Mouse (Mus musculus) forebrain, embryonic 12.5 days (tissue): Measurements from ENCODE around the gene Cnih1. TPM values are rescaled to one million over a fixed set of nuclear protein-coding genes. Genes with fewer than 3 reads are reported as not detected.
A peak's percentile ranks its signal among the peaks of the same experiment; 100 is the strongest.

ENCODE experiments used
- ATAC-seq: fragments of 200-750 bp; cut with Nextera tagmentation; 2 replicates; pipeline ENCODE4 v1.8.0; 2017; ENCODE audit warnings: moderate TSS enrichment; ENCODE audit not compliant: low FRiP score
- H3K27ac ChIP-seq: fragments of 300-500 bp; sonication (generic); 2 replicates; pipeline ENCODE4 v1.5.1; 2016; ENCODE audit warnings: mild to moderate bottlenecking
- H3K27me3 ChIP-seq: fragments of 300-500 bp; sonication (generic); 2 replicates; pipeline ENCODE4 v1.6.1; 2016; ENCODE audit warnings: mild to moderate bottlenecking
- H3K36me3 ChIP-seq: fragments of 300-500 bp; sonication (generic); replicated peaks from 2 replicates; pipeline ENCODE4 v1.6.1; 2016; ENCODE audit warnings: mild to moderate bottlenecking
- H3K4me1 ChIP-seq: fragments of 300-500 bp; sonication (generic); 2 replicates; pipeline ENCODE4 v1.6.1; 2016
- H3K4me2 ChIP-seq: fragments of 300-500 bp; sonication (generic); 2 replicates; pipeline ENCODE4 v1.6.1; 2016; ENCODE audit warnings: mild to moderate bottlenecking, moderate library complexity
- H3K4me3 ChIP-seq: fragments of 300-500 bp; sonication (generic); replicated peaks from 2 replicates; pipeline ENCODE4 v1.5.1; 2016; ENCODE audit warnings: mild to moderate bottlenecking
- H3K9ac ChIP-seq: fragments of 300-500 bp; sonication (generic); 2 replicates; pipeline ENCODE4 v1.6.1; 2016; ENCODE audit warnings: mild to moderate bottlenecking
- H3K9me3 ChIP-seq: fragments of 300-500 bp; sonication (generic); 2 replicates; pipeline ENCODE4 v1.6.1; 2016
- WGBS: fragments of 180-500 bp; shearing (Covaris S2); methylation state at CpG from one replicate; pipeline ENCODE4 v1.1.7; 2016; 5-methylcytosine and 5-hydroxymethylcytosine counted together
- polyA plus RNA-seq: library from polyadenylated mRNA; unstranded; fragments of >200 nt; fragmentation: Nextera tagmentation; extraction: Ambion mirVana; gene quantifications from 2 replicates; pipeline ENCODE4 v1.2.1, GENCODE M21; 2016

Cnih1 gene
- polyA plus RNA-seq, 1 experiment from 2014 or later = 181 TPM

DNA sequence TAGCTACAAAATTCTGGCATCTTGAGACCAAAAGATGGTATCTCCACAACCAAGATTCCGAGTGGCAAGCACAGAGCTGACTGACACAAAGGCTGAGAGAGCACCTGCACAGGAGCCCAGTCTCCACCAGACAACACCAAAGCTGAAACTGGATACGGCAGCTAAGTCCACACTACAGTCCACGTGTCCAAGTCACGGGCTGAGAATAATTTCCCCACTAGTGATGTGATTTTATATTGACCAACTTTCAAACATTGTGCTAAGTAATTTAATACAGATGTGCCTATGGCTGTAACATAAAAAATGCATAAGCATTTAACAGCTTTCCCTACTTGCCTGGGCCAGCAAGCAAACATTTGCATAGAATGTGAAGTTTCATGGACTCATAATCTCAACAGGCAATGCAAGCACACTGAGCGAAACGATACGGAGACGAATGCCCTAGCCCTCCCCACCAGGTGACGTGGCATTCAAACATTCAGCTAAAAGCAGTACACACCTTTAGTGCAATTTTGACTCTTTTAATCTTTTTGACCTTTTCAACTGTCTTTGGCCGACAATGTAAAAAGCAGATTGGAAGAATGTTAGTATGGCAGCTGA is 4.8 kb downstream of the Cnih1 start:
- Histone ChIP-seq H3K4me2 (no peak overlapping the region), H3K36me3 (peaks cover 59% of the 10 kb centered on the region), H3K4me1 (peaks cover 16% of the 10 kb centered on the region), H3K27ac (no peak overlapping the region), H3K27me3 (no peaks in the 10 kb centered on the region), H3K9ac (no peak overlapping the region), H3K4me3 (no peak overlapping the region), H3K9me3 (peaks cover 10% of the 10 kb centered on the region)
- WGBS = 93% methylated on average over 10 of the region's 10 CpGs
- no peak for ATAC-seq

DNA sequence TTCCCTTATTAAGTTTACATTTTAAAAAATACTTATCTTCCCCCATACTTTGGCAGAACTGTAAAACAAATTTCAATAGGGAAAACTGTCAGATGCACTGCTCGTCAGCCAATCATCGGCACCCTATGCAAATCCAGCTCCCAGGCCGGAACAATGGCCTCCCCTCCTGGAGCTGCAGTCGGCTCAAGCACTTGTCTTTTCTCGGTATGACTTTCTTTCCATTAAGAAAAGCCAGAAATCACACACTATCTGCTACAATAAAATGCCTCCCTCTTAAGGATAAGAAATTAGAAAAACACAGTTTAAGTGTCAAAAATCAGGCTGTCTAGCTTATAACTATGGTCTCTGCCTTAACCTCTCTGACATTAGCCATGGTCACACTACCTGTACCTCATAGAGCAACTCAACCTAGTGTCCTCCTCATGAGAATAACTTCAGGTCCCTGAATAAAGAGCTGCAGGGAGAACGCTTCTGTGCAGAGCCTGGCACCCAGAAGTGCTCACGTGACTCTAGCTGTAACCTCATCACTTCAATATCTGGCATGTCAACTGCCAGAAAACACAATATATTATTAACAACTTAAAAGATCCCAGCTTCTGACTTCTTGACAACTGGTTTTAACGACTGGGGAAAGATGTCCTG is 5.9 kb downstream of the Cnih1 start:
- WGBS = 87% methylated on average over 8 of the region's 8 CpGs
- Histone ChIP-seq H3K4me1 (peaks cover 15% of the 10 kb centered on the region), H3K9me3 (peaks cover 10% of the 10 kb centered on the region), H3K4me2 (no peak overlapping the region), H3K27ac (no peak overlapping the region), H3K9ac (no peak overlapping the region), H3K4me3 (no peak overlapping the region), H3K27me3 (no peaks in the 10 kb centered on the region), H3K36me3 (peaks cover 69% of the 10 kb centered on the region)
- ATAC-seq = no peak

DNA sequence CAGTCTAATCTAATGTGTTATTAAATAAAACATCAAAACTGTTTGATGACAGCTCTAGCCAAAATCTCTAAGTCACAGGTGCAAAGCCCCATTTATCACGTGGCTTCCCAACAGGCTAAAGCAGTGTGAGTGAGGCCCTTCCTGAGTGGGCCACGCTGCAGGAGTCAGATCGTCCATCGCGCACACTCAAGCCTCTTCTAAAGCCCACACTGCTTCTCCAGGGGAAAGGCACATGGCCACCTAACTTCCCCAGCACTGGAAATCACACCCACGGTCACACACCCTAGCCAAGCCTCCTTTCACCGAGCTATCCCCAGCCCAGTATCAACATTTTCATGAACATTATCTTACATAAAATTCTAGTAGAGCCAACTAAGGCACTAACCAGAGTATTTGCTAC is 7.1 kb downstream of the Cnih1 start:
- H3K9ac ChIP-seq = no peak overlapping the region
- H3K4me1 ChIP-seq = peaks cover 5% of the 10 kb centered on the region
- H3K36me3 ChIP-seq = peaks cover 79% of the 10 kb centered on the region
- no peak overlapping the region for H3K27ac ChIP-seq
- no peak overlapping the region for H3K4me2 ChIP-seq
- no peak overlapping the region for H3K4me3 ChIP-seq
- 97% methylated on average over 7 of the region's 7 CpGs for WGBS
- no peaks in the 10 kb centered on the region for H3K27me3 ChIP-seq
- peaks cover 10% of the 10 kb centered on the region for H3K9me3 ChIP-seq
- no peak for ATAC-seq

DNA sequence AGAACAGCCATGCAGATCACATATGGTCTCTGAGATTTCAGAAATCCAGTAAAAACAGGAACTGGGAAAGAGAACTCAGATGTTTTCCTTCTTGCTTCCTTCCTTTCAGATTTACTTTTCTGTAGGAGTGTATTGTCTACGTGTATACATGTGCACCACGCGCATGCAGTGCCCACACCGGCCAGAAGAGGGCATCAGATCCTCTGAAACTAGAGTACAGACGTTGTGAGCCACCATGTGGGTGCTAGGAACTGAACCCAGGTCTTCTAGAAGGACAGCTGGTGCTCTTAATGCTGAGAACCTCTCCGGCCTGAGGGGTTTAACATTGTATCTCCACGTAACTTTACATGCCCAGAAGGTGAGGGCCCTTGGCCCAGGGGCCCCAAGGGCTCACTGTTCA is 9.0 kb downstream of the Cnih1 start:
- H3K4me3 ChIP-seq = no peak overlapping the region
- no peaks in the 10 kb centered on the region for H3K27me3 ChIP-seq
- WGBS = 98% methylated on average over 7 of the region's 7 CpGs
- no peak overlapping the region for H3K27ac ChIP-seq
- H3K36me3 ChIP-seq = peaks cover 87% of the 10 kb centered on the region
- ATAC-seq = no peak
- no peak overlapping the region for H3K4me2 ChIP-seq
- H3K9me3 ChIP-seq = peaks cover 10% of the 10 kb centered on the region
- H3K4me1 ChIP-seq = no peaks in the 10 kb centered on the region
- H3K9ac ChIP-seq = no peak overlapping the region

DNA sequence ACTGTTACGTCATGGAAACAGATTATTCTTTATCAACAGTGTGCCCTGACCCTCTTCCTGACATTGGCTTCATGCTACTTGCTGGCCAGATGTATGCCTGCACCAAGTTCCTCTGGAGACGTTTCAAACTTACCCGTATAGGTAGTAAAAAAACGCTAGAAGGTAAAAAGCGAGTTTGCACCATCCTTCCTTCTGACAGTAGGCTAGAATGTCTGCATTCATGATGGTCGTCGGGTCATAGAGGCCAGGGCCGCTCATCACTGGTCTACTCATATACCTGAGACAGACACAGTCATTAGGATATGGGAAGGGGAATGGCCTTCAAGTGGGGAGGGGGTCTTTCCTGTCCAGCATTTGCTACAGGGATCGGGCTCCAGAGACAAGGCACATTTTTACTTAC is 9.5 kb downstream of the Cnih1 start:
- peaks cover 86% of the 10 kb centered on the region for H3K36me3 ChIP-seq
- H3K27ac ChIP-seq = no peak overlapping the region
- no peaks in the 10 kb centered on the region for H3K27me3 ChIP-seq
- H3K9me3 ChIP-seq = peaks cover 10% of the 10 kb centered on the region
- no peak overlapping the region for H3K9ac ChIP-seq
- H3K4me3 ChIP-seq = no peak overlapping the region
- H3K4me1 ChIP-seq = no peaks in the 10 kb centered on the region
- ATAC-seq = no peak
- 98% methylated on average over 9 of the region's 9 CpGs for WGBS
- no peak overlapping the region for H3K4me2 ChIP-seq

DNA sequence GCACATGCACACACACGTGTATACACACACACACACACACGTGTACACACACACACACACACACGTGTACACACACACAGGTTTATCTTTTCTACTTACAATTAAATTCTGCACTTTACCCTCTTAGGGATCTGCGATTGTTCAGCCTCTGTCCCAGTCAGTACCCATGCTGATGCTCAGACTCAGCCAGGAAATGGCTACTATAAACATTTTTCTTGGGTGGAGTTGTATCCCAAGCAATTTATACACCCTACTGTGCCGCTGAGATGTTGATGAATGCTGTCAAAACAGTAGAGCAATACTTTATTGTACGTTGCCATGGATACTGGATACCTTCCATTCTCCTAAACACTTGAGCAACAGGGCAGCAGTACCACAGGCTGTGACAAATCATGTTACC is 18.2 kb downstream of the Cnih1 start:
- Histone ChIP-seq H3K9ac (no peak overlapping the region), H3K9me3 (no peaks in the 10 kb centered on the region), H3K4me1 (no peaks in the 10 kb centered on the region), H3K4me2 (no peak overlapping the region), H3K36me3 (peaks cover 58% of the 10 kb centered on the region), H3K27ac (no peak overlapping the region), H3K27me3 (no peaks in the 10 kb centered on the region), H3K4me3 (no peak overlapping the region)
- ATAC-seq = no peak
- WGBS = 79% methylated on average over 6 of the region's 6 CpGs

DNA sequence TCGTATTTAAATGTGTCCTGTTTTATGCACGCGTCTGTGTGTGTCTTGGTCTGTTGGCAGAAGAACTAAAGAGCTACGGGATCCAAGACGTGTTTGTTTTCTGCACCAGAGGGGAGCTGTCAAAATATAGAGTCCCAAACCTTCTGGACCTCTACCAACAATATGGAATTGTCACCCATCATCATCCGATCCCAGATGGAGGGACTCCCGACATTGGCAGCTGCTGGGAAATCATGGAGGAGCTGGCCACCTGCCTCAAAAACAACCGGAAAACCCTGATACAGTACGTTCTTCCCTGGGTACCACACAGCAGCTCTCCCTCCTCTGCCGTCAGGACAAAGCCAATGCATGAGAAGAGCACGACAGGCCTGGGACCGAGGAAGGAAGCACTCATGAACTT is 21.1 kb downstream of the Cnih1 start:
- H3K36me3 ChIP-seq = peaks cover 48% of the 10 kb centered on the region
- no peak for ATAC-seq
- H3K27ac ChIP-seq = no peak overlapping the region
- H3K4me1 ChIP-seq = 0 out of 2 replicates have a peak, but pooled peaks cover under 1% of the 10 kb centered on the region
- H3K9me3 ChIP-seq = no peaks in the 10 kb centered on the region
- no peak overlapping the region for H3K4me2 ChIP-seq
- WGBS = 83% methylated on average over 12 of the region's 12 CpGs
- H3K27me3 ChIP-seq = no peaks in the 10 kb centered on the region
- no peak overlapping the region for H3K9ac ChIP-seq
- H3K4me3 ChIP-seq = no peak overlapping the region

DNA sequence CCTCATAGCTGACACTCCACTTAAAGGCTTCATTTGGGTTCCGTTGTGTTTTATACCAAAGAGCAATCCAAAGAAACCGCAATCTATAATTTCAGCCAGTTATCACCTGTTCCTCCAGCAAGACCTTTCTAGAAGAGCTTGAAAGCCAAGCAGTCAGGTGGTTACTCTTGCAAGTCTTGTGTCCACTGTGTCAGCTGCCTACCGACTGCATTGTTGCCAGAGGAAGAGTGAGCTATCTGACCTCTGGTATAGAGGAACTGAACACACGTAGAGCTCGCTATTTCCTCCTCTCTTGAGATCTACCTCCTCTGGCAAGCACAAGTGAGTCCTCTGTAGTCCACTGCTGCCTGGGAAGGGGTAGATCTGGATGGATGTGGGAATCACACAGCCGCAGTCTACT is 27.0 kb downstream of the Cnih1 start:
- Histone ChIP-seq H3K27me3 (no peaks in the 10 kb centered on the region), H3K4me3 (peak overlapping the region; percentile 72), H3K4me1 (peaks cover 14% of the 10 kb centered on the region), H3K9me3 (no peaks in the 10 kb centered on the region), H3K27ac (no peak overlapping the region), H3K36me3 (peaks cover 4% of the 10 kb centered on the region), H3K4me2 (peak overlapping the region; percentile 88), H3K9ac (peak overlapping the region; percentile 70)
- no peak for ATAC-seq
- WGBS = 51% methylated on average over 6 of the region's 6 CpGs

DNA sequence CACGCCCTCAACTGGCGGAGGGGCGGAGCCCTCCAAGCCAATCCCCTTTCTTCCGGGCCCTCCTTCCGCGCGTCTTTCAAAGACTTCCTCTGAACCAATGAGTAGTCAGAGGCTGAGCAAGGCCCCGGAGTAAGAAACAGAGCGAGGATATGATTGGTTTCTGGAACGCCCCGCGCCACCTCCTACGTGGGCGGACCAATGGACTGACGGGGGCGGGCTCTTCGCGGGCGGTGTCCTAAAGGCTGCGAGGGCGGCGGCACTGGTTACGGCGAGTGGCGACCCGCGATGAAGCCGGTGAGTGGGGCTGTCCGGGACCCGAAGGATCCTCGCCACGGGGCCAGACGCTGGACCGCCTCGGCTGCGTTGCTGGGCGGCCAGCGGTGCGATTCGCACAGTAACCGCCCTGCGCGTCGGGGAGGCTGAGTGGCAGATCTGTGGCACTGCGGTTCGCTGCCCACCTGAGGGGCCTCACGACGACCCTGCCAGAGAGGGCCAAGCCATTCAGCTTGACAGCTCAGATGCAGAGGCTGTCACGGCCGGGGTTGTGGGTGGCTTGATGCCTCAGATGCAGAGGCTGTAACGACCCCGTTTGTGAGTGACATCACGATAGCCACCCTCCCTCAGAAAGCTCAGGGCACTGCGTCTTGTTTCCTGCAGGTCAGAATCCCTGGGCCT is 27.7 kb downstream of the Cnih1 start, which contains the start of gene Cdkn3:
Gene Cdkn3 (plus strand): TSS at position 187 of the 675 bp plus-strand sequence.
- H3K4me3 ChIP-seq = peak within 1 kb of the TSS; percentile 72
- H3K27ac ChIP-seq = 0 out of 2 replicates have a peak within 1 kb of the TSS, but pooled peaks have one; percentile 31
- peaks cover 4% of the 10 kb centered on the region for H3K36me3 ChIP-seq
- peak; percentile 100 for ATAC-seq
- WGBS = under 1% methylated on average over 54 of the region's 54 CpGs
- H3K9me3 ChIP-seq = no peaks in the 10 kb centered on the region
- H3K4me1 ChIP-seq = peaks cover 14% of the 10 kb centered on the region
- H3K27me3 ChIP-seq = no peaks in the 10 kb centered on the region
- peak within 1 kb of the TSS; percentile 70 for H3K9ac ChIP-seq
- H3K4me2 ChIP-seq = peak within 1 kb of the TSS; percentile 88

DNA sequence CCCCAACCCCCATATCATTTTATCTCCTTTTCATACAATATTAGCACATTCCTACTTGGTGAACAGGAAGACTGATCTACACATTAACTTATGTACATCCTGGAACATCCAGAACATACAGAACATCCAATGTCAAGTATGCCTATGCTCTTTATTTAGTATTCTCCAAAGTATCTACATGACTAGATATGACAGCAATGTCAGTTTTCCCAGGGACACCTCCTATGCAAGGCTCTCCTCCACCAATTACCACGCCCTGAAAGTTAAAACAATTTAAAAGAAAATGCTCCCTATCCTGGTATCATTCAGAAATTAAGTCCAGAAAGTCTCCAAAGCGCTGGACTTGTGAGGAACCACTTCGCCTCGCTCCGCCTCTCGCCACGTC is 28.2 kb downstream of the Cnih1 start:
- Histone ChIP-seq H3K4me1 (peaks cover 14% of the 10 kb centered on the region), H3K36me3 (peaks cover 4% of the 10 kb centered on the region), H3K4me2 (peak overlapping the region; percentile 88), H3K9ac (no peak overlapping the region), H3K4me3 (peak overlapping the region; percentile 72), H3K9me3 (no peaks in the 10 kb centered on the region), H3K27me3 (no peaks in the 10 kb centered on the region), H3K27ac (no peak overlapping the region)
- no peak; the same call in none of the 2 replicates for ATAC-seq
- 3% methylated on average over 7 of the region's 7 CpGs for WGBS

DNA sequence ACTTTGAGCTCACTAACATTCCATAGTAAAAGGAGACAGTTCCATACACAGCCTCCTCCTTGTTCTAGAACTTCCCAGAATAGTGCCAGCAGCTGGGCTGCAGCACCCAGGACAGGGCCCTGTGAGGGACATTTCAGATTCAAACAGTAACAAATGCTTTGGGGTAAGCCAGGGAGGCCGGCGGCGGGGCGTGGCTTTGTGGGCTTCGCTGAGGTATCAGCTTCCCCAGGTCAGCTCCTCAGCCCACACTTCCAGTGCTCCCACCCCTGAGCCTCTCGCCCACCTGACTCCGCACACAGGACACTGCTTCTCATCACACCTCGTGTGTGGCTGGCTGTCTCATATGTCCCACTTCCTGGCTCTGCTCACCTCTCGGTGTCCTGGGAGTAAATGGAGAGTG is 30.5 kb downstream of the Cnih1 start:
- Histone ChIP-seq H3K27me3 (no peaks in the 10 kb centered on the region), H3K27ac (no peak overlapping the region), H3K4me2 (no peak overlapping the region), H3K9ac (no peak overlapping the region), H3K4me1 (peaks cover 14% of the 10 kb centered on the region), H3K36me3 (no peaks in the 10 kb centered on the region), H3K4me3 (no peak overlapping the region), H3K9me3 (no peaks in the 10 kb centered on the region)
- 70% methylated on average over 9 of the region's 9 CpGs for WGBS
- no peak for ATAC-seq

DNA sequence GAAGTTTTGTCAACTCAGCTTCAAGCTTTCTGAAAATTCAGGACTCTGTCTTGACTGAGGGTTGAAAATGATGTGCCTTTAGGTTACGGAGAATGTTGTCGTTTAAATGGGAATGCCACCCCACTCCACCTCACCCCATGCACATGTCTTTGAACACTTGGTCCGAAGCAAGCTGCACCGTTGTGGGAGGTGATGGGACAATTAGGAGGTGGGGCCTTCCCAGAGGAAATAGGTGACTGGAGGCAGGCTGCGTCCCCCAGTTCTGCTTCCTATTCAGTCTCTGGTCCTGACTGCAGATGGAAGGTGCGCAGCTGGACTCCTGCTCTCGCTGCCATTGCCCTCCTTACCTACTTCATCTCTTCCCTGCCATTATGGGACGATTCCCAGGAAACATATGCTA is 32.4 kb downstream of the Cnih1 start:
- Histone ChIP-seq H3K4me1 (peaks cover 1% of the 10 kb centered on the region), H3K4me3 (no peak overlapping the region), H3K9ac (no peak overlapping the region), H3K27ac (no peak overlapping the region), H3K4me2 (no peak overlapping the region), H3K9me3 (no peaks in the 10 kb centered on the region), H3K27me3 (no peaks in the 10 kb centered on the region), H3K36me3 (no peaks in the 10 kb centered on the region)
- no peak for ATAC-seq
- WGBS = 93% methylated on average over 8 of the region's 8 CpGs
